Mouse (Mus musculus) layer of hippocampus, adult 18-20 months (tissue): Measurements from ENCODE around the gene Fndc8. TPM values are rescaled to one million over a fixed set of nuclear protein-coding genes. Genes with fewer than 3 reads are reported as not detected.

Experiments
- DNase-seq, 2 experiments: peaks; one replicate each; pipeline ENCODE4 v3.0.0; 2022; ENCODE audit warnings: low spot score in 2 of 2
- total RNA-seq, 2 experiments: library from RNA; stranded (reverse); gene quantifications; 2 replicates each; pipeline ENCODE4 v1.2.3; 2021

The Fndc8 gene
- total RNA-seq, 2 experiments from 2014 or later: not detected

DNA sequence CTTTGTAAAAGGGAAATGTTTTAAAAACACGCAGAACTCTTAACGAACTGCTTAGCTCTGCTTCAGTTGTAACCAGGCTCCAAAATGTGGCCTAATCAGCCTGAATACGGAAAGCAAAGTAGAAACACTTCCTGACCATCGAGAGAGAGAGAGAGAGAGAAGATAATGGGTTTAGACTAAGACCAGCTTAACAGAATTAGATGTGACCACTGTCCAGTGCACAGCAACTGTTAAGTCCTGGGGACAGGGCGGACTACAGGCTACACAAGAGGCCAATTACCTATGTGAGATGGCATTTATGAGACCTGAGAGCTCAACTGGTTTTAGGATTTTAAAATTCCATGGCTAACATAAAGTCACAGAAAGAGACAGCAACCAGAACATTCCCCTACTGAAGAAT, 24.0 kb upstream of the Fndc8 start:
- no peak for DNase-seq

DNA sequence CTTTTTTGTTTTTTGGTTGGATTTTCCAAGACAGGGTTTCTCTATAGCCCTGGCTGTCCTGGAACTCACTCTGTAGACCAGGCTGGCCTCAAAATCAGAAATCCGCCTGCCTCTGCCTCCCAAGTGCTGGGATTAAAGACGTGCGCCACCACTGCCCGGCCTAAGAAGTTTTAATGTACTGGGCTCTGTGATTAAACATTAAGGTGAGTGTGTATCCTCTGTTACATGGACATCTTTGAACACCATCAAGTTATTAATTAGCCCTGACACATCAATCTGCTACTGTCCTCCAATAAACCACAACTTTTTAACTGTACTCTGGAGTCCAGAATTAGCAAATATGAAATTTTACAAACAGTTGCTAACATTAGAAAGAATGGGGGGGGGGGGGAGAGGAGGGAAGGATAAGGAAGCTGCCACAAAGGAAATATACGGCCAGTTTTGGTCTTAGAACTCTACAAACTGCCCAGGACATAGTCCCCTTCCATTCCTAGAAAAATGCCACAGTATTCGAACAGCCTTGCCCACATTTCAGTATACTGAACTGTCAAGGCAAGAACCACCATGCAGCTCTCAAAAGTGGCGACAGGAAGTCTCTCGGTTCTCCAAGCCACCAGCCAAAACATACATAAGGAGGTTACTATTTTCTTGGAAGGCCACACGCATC, 22.3 kb upstream of the Fndc8 start:
- DNase-seq: no peak

- peak in 1 of 2 experiments; percentile 26 for DNase-seq
Measured at GRCm38 (mm10) chr11:82870173-82871030, 21.5 kb upstream of the Fndc8 start.

DNA sequence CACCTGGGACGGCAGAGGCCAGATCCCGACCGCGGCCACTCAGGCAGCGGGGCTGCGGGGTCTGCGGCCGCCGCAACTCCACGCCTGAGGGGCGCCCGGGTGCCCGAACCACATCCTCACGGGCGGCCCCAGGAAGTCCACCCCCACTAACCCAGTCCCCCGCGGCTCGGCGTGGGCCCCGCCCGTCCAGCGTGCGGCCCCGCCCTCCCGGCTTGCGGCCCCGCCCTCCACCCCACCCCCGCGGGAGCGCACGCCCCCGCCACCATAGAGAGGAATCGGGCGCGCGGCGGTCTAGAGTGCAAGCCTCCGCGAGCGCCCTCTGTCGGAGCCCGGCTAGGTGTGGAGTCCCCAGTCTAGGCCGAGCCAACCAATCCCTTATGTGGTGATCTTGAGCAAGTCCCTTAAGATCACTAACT, 20.9 kb upstream of the Fndc8 start, which contains the start of gene Rffl:
Gene Rffl, minus strand, starts transcription at position 180 of the 416 bp plus-strand sequence.
- DNase-seq: peak; percentile 88 to 96

- no peak for DNase-seq
Measured at GRCm38 (mm10) chr11:82874924-82875323, 17.0 kb upstream of the Fndc8 start.

DNA sequence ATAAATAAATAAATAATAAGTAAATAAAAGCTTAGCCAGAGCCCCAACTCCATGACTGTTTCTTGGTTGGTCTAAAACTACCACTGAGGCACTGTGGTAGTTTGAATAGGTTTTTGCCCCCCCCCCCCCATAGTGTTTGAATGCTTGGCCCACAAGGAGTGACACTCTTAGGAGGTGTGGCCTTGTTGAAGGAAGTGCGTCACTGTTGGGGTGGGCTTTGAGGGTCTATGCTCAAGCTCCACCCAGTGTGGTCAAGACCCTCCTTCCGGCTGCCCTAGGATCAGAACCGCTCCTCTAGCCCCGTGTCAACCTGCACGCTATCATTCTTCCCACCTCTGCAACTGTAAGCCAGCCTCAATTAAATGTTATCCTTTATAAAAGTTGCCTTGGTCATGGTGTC, 16.3 kb upstream of the Fndc8 start:
- DNase-seq: no peak

DNA sequence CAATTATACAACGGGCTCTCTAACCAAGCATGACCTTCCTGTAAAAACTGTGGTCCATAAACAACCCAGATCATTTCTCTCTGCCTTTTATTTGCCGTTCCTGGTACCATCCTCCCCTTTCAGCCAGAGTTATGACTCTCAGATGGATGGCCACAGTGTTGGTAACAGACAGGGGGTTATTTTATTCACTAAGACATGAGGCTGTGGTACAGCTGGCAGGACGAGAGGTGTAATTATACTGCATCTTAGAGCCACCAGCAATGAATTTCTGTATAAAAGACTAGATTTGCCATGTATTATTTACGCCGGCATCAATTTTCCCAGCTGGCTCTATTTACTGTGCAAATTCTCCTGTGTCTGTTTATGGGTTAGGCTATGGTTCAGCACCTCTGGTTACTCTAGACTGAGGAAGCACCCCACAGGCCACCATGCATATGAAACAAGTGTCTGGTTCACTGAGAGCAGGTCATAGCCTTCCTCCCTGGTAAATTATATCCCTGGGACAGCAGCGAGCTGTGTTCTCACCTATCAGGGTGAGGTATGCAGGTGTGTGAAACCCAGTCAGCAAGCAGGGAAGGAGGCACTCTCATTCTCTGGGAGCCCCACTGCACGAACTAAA, 14.1 kb upstream of the Fndc8 start:
- DNase-seq: no peak

GRCm38 (mm10) chr11:82883180-82883579, 8.7 kb upstream of the Fndc8 start:
- peak in 1 of 2 experiments; percentile 10 for DNase-seq

DNA sequence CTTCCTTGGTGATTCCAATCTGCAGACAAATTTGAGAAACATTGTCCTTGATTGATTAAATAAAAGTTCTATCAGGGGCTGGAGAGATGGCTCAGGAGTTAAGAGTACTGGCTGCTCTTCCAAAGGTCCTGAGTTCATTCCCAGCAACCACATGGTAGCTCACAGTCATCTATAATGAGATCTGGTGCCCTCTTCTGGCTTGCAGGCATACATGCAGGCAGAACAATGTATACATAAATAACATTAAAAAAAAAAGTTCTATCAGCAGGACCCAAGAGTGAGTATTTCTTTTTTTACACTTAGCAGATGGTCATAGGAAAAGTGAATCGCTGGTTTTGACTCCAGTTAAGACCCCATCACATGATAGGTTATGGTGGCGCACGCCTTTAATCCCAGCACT, 5.4 kb upstream of the Fndc8 start:
- no peak for DNase-seq

DNA sequence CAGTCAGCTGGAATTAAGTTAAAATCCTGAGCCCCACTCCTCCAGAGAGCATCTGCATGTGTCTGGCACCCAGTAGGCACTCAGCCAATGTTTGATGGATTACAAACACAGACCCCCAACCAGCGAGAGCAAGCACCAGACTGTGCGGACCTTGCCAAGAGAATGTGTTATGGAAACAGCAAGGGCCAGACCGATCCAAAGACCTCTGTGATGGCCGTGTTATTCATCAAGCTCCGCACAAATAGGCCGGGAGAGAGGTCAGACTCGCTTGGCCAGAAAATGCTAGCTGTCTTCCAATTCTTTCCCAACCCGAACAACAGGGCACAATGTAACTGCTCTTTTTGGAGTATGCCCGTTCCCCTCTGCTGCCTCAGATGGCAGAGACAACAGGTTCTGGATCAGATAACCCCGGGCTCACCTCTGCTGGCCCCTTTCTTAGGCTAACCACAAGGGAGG, 3.4 kb upstream of the Fndc8 start:
- no peak for DNase-seq

GRCm38 (mm10) chr11:82889524-82890341, 2.2 kb upstream of the Fndc8 start:
- no peak for DNase-seq

DNA sequence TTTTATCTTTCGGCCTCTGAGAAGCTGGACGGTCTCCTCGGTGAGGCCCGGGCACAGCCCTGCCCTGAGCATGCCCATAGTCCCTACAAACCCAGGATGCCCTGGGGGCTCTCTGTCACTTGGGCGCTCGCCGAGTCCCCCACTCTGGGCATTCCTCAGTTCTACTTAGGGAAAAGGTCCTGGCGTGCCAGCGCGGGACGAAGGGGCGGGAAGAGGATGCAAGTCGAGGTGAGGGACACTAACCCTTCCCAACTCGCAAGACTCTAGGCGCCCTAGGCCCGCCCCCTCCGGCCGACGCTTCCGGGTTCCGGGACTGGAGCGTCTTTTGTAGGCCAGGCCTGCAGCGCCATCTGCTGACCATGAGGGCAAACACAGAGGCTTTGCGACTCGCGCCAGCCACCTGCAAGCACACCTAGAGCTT, 1.6 kb upstream of the Fndc8 start, which contains the start of gene Rad51d:
Gene Rad51d, minus strand, starts transcription at position 273 of the 421 bp plus-strand sequence.
- DNase-seq: peak; percentile 84 to 95

DNA sequence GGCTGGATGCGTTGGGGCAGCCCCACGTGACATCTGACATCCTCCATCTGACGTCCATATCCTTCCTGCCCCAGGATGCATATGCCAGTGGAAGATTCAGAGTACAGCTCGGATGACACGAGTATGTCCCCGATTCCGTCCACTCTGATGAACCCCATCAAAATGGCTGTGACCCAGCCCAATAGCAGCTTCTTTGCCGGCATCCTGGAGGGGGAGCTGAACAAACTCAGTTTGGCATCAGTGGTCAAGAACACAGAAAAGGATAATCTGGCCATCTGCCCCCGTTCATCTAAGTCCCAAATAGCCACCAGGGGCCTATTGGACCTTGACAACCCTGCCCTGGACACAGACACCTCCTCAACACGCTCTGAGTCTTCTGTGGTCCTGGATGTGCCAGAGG, 5.6 kb downstream of the Fndc8 start:
- no peak for DNase-seq

- no peak for DNase-seq
Measured at GRCm38 (mm10) chr11:82899720-82900119, 7.8 kb downstream of the Fndc8 start.

- no peak for DNase-seq
Measured at GRCm38 (mm10) chr11:82901606-82902310, 9.8 kb downstream of the Fndc8 start.

GRCm38 (mm10) chr11:82904952-82905351, 13.0 kb downstream of the Fndc8 start:
- DNase-seq: no peak

GRCm38 (mm10) chr11:82905816-82906215, 13.9 kb downstream of the Fndc8 start:
- DNase-seq: no peak

GRCm38 (mm10) chr11:82907651-82908607, 16.0 kb downstream of the Fndc8 start, which contains the start of gene Nle1:
Gene Nle1, minus strand, starts transcription at chr11:82908411.
- DNase-seq: peak; percentile 87 to 94

DNA sequence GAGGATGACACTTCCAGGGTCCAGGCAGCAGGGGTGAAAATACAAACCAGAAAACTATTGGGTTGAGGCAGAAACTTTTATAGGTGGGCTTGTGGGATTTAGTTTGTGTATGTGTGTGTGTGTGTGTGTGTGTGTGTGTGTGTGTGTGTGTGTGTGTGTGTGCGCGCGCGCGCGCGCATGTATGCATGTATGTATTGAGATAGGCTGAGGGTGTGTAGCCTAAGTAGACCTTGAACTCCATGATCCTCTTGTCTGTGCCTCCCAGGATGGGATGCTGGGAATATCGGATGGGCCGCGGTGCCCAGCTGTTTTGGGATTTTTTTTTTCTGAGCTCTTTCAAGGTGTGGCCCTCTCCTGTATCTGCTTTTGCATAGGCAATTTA, 16.7 kb downstream of the Fndc8 start:
- no peak for DNase-seq
